Mouse (Mus musculus) ovary, postnatal 14 days (tissue): ENCODE data around the gene S100a10.
"Not testable (repeated sequence)": the region's sequence is repeated elsewhere in the genome, so short reads cannot be mapped to it uniquely, and the experiment has no call there.

ENCODE experiments used
- DNase-seq: peaks from one replicate; pipeline ENCODE4 v3.0.0; 2022; ENCODE audit warnings: low spot score

Gene S100a10

GRCm38 (mm10) chr3:93554981-93555877 is at the start of gene S100a10:
Gene S100a10 (plus strand): TSS chr3:93555080.
- peak; percentile 49 for DNase-seq

DNA sequence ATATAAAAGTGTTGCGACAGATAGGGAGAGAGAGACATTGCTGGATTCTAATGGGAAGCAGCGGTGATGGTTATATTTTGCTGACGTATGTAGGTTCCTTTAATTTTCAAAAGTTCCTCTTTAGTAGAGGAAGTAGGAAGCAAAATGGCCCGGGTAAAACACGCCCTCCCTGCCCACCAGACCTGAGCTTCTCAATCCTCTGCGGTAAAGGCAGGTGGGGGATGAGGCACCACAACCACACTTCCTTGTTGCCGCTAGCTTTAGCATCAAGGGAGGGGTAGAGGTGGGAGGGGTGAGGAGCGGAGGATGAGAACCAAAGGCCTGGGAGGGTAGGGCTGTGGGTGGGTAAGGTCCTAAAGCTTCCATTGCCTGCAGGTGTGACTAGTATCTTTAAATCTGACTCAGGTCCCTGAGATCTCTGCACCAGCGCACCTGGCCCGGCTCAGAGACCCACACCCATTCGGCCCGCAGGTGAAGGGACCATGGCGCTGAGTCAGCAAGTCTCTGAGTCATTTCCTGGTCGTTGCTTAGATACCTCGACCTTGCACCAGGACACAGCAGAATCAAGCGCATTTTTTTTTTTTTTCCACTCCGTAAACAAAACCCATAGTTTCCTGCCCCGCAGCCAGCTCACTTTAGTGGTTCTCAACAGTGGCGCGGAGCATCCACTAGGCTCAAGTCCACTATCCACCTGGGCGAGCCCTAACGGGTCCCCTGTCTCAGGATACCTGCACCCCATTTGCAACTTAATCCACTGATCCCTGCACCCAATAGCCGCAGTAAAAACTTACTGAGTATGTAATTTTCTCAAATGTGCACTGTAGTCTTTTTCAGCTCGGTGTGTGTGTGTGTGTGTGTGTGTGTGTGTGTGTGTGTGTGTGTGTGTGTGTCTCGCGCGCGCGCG is 48.7 kb upstream of the S100a10 start:
- no peak for DNase-seq

GRCm38 (mm10) chr3:93506881-93507325 is 48.0 kb upstream of the S100a10 start:
- no peak for DNase-seq

DNA sequence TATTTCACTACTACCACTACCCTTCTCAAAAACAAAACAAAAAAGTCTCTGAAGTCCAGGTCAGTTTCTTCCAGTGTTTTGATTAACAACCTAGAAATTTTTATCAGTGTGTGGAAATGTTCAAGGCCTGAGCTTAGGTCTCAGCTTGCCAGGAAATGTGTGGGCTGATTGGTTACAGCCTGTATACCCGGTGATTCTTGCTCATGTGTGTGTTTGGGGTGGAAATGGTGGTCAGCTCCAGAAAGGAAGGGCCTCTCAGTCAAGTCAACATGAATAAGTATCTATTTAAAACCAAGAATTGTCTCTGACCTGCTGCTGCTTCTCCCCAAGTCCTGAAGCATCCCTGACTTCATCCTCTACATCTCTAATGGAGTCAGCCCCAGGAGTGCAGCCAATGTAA is 45.6 kb upstream of the S100a10 start:
- DNase-seq, result no peak

GRCm38 (mm10) chr3:93511036-93511435 is 43.8 kb upstream of the S100a10 start:
- DNase-seq, result no peak

- no peak for DNase-seq
These were observed 43.1 kb upstream of the S100a10 start for GRCm38 (mm10) chr3:93511801-93512200.

- DNase-seq, result no peak
These were observed 42.3 kb upstream of the S100a10 start for GRCm38 (mm10) chr3:93512386-93513101.

- DNase-seq, result no peak
These were observed 40.3 kb upstream of the S100a10 start for GRCm38 (mm10) chr3:93514628-93515027.

- no peak for DNase-seq
These were observed 37.5 kb upstream of the S100a10 start for GRCm38 (mm10) chr3:93517343-93517742.

DNA sequence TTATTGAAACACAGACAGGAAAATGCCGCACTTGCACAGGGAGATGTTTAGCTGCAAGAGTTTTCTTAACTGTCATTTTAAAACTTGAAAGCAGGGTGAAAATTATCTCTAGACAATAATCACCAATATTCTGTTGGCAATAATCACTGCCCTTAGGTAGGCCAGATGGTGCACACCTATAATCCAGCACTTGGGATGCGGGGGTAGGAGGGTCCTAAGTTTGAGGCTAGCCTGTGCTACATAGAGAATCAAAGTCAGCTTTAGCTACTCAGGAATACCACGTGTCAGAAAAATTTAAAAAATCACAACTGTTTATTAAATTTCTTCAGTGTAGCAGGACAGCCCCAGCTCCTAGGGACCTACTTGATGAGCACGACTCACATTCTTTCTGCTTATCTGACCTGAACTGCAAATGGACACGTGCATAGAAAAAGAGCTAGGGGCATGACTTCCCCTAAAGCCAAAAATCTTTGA is 35.0 kb upstream of the S100a10 start:
- DNase-seq, result no peak

DNA sequence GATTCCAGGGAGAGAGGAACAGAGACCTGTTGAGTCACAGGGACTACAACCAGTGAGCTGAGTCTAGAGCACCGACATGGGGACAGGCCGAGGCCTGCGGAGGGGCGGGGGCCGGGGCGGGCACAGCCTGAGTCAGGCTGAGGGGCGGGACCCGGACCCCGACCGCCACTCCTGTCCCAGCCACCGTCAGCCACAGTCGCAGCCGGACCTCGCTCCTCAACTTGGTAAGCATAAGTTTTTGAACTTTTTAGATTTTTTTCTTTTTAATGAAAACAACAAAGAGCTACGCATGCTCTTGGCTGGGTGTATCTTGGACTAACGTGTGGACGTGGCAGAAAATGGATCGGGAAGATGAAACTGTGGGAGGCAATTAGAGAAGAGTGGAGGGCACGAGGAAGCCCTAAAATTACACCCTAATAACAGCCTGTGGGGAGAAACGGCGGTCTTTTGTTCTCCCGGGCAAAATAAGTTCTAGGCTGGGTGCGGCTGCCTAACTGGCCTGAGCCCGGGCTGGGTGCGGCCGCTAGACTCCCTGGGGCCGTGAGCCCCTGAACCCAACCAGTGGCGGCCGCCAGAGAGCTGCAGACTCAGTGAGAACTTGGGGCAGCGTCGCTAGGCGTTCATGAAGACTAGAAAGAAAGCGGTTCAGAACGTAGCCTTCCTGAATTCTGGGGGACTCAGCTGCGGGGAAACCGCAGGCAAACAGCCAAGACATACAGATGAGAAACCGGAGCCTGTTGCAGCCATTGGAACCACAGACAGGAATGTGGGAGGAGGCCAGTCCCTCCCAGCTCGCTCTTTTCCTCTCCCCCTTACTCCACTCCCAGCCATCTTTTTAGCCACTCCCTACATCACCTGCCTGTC is 34.3 kb upstream of the S100a10 start, which contains the start of gene S100a11:
Gene S100a11 (plus strand): TSS at position 159 of the 864 bp plus-strand sequence.
- DNase-seq, result peak; percentile 46

- DNase-seq, result no peak
These were observed 33.3 kb upstream of the S100a10 start for GRCm38 (mm10) chr3:93521462-93522057.

DNA sequence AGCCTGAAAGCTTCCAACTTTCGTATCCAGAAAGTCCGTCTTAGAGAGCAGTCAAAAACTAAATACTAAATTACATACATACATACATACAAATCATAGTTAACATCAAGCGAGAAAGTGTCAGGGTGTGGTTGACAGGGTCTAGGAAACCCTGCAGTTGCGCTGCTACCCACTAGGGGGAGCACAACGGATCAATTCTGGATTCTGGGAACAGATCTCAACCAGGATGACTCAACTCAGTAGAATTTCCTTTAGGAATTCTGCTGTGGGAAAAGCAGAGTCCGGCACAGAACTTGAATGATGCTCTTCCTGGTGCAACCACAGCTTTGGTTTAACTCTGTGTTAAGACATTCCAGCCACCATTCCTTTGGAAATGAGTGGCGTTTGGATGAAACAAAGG is 32.3 kb upstream of the S100a10 start:
- peak; percentile 63 for DNase-seq

- no peak for DNase-seq
These were observed 27.6 kb upstream of the S100a10 start for GRCm38 (mm10) chr3:93527300-93527699.

GRCm38 (mm10) chr3:93528807-93529206 is 26.1 kb upstream of the S100a10 start:
- DNase-seq, result no peak

- no peak for DNase-seq
These were observed 17.8 kb upstream of the S100a10 start for GRCm38 (mm10) chr3:93537068-93537576.

GRCm38 (mm10) chr3:93538486-93538885 is 16.4 kb upstream of the S100a10 start:
- DNase-seq, result no peak

DNA sequence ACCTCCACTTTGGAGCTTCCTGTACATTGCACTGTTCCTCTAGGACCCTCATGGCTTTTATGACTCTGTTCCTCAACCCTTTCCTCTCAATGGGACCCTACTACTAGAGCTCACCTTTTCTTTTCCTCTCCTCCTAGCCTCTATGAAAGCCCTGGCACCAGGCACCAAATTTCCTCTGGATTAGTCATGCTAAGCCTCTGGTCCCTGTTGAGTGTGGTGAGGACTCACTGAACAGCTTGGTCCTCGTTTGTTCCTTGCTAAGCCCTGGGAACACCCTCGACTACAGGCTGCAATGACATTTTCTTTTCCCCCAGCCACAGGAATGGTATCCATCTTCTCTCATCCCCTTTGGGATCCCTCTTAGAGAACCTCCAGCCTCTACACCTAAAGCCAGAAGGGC is 13.4 kb upstream of the S100a10 start:
- DNase-seq, result no peak

DNA sequence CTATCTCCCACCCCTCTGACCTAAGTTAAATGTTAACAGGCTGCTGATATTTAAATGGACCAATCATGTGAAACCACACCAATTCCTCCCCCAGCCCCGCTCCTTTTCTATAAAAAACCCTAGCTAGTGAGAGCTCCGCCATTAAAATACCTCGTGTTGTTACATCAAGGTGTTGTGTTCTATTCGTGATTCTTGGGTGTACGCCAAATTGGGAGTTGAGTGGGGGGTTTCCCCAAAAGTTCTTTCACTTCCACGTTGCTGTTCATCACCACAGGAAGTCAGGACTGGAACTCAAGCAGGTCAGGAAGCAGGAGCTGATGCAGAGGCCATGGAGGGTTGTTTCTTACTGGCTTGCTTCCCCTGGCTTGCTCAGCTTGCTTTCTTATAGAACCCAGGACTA is 10.7 kb upstream of the S100a10 start:
- not testable (repeated sequence) for DNase-seq

DNA sequence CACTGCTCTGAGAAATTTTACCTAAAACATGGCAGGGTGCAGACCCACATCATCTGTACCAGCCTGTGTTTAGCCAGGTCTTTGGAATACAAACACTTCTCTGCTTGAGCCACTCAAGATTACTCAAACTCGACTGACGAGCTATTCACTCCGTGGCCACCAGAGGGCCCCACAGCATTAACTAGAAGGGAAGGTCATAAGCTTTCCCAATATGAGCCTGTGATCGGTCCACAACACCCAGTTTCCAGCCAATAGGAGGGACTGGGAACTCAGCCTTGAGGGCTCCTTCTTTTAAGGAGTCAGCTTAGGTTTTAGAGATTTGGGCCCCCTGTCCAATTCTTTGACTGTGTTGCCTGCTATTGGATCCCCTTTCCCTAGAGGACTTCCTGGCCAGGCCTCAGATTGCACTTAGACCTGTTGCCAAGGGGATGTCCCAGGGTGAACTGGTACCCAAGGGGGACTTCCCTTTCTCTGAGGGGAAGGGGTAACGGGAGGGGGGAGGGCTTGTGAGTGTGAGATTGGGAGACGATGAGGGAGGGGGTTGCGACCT is 7.7 kb upstream of the S100a10 start:
- DNase-seq, result peak; percentile 87
